Mouse (Mus musculus) urinary bladder, postnatal 0 days (tissue): ENCODE results near the gene Rbm8a2. TPM values are rescaled to one million over a fixed set of nuclear protein-coding genes. Genes with fewer than 3 reads are reported as not detected.

ENCODE experiments used
- polyA plus RNA-seq: library from polyadenylated mRNA; unstranded; fragments of >200 nt; fragmentation: Nextera tagmentation; extraction: Ambion mirVana; gene quantifications from 2 replicates; pipeline ENCODE4 v1.2.1, GENCODE M21; 2015

The Rbm8a2 gene
- polyA plus RNA-seq: 0.35 and 0.57 TPM in 2 replicates

GRCm38 (mm10) chr1:175979014-175979413 is at the start of gene Rbm8a2:
TSS of gene Rbm8a2 (minus strand) at chr1:175979114.

Other genes starting within 250 kb of the Rbm8a2 start
- gene Exo1, start 98.5 kb downstream of the Rbm8a2 start, polyA plus RNA-seq: 7.8 and 13.6 TPM in 2 replicates
- gene Gm38100, start 58.8 kb downstream of the Rbm8a2 start, polyA plus RNA-seq: not detected in 2 replicates